Mouse (Mus musculus): Measurements from ENCODE around the gene Zfp422. TPM values are rescaled to one million over a fixed set of nuclear protein-coding genes. Genes with fewer than 3 reads are reported as not detected.

Gene Zfp422
- total and polyA plus RNA-seq, 2 experiments from 2014 or later = 79.8 to 114 TPM

DNA sequence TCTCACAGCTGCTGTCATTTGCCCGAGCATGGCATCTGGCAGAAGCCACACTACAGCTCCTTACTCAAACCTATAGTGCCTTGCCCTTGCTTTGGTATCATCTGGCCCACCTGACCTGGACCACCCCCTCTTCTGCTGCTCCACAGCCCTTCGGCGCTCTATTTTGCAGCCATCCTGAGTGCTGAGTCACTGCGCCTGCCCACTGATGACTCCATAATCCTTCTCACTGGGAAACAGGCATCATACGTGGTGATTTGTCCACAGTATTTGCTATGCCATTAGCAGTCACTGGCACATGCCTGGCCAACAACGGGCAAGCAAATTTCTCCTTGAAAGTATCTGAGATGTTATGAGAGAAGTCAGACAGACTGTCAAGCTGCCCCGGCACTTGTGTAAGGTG, 21.0 kb upstream of the Zfp422 start:
- no peaks in the 10 kb centered on the region for H3K4me1 ChIP-seq (ENCODE audit: insufficient read depth)
- no peak for ATAC-seq

DNA sequence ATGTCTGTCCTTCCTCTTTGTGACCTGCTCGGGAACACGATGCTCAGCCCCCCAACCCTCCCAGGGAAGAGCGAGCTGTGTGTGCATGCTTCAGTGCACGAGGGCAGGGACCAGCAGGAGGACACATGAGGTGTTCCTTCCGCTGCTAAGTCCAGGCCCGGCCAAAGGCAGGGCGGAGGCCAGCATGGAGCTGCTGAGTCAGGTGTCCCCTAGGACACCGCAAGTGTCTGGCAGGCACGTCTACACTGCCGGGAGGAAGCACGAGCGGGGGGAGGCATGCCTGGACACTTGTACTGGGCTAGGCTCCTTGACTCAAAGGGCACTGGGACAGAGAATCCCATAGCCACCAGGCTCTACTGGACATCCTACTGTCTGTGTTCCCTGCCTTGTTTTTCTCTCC, 19.0 kb upstream of the Zfp422 start:
- Histone ChIP-seq H3K4me1 (ENCODE audit: insufficient read depth) (no peaks in the 10 kb centered on the region), H3K27ac (ENCODE audit: low read depth, low read length) (no peak overlapping the region), H3K4me2 (ENCODE audit: low read depth) (no peak overlapping the region), H3K4me3 (ENCODE audit: low read depth, low read length) (no peak overlapping the region), H3K36me3 (ENCODE audit: insufficient read depth) (no peaks in the 10 kb centered on the region), H3K9ac (no peak overlapping the region), H3K27me3 (ENCODE audit: insufficient read depth, low read length) (no peaks in the 10 kb centered on the region), H3K9me3 (ENCODE audit: low read length) (no peaks in the 10 kb centered on the region)
- ATAC-seq (no peak), DNase-seq (no peak)
- no peak for TF ChIP-seq CTCF (IDR thresholded peaks at IDR 0.05; ENCODE audit: low read depth)
- WGBS = 80% methylated on average over 12 of the region's 12 CpGs

More for the DNA sequence above, 21.0 kb upstream of the Zfp422 start:
- no peak for TF ChIP-seq CTCF (IDR thresholded peaks at IDR 0.05; ENCODE audit: low read depth)
- H3K9me3 ChIP-seq (ENCODE audit: low read length) = no peaks in the 10 kb centered on the region
- 93% methylated on average over 7 of the region's 7 CpGs for WGBS
- no peak overlapping the region for H3K9ac ChIP-seq
- DNase-seq = no peak
- H3K36me3 ChIP-seq (ENCODE audit: insufficient read depth) = no peaks in the 10 kb centered on the region
- no peak overlapping the region for H3K4me3 ChIP-seq (ENCODE audit: low read depth, low read length)
- H3K4me2 ChIP-seq (ENCODE audit: low read depth) = no peak overlapping the region
- H3K27ac ChIP-seq (ENCODE audit: low read depth, low read length) = no peak overlapping the region
- no peaks in the 10 kb centered on the region for H3K27me3 ChIP-seq (ENCODE audit: insufficient read depth, low read length)

DNA sequence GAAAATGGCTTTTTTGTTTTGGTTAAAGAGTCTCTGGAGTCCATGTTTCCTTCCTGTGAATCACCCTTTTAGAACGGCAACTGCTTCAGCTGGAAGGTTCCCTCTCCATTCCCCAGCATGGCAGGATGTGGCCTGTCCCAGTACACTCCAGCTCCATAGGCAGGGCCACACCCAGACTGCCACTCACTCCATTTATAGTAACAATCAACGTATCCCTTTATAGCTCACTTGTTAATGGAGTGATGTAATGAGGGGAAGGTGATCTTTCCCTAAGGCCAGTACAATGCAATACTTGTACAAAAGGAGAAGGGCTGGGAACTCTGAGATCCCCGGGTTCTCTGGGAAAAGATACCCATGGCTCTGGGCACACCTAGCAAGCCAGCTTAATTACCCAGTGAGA, 15.5 kb upstream of the Zfp422 start:
- H3K9me3 ChIP-seq (ENCODE audit: low read length) = no peaks in the 10 kb centered on the region
- no peak overlapping the region for H3K4me2 ChIP-seq (ENCODE audit: low read depth)
- H3K4me1 ChIP-seq (ENCODE audit: insufficient read depth) = no peaks in the 10 kb centered on the region
- TF ChIP-seq CTCF (IDR thresholded peaks at IDR 0.05; ENCODE audit: low read depth) = no peak
- no peak overlapping the region for H3K9ac ChIP-seq
- ATAC-seq = no peak
- no peak overlapping the region for H3K4me3 ChIP-seq (ENCODE audit: low read depth, low read length)
- no peaks in the 10 kb centered on the region for H3K27me3 ChIP-seq (ENCODE audit: insufficient read depth, low read length)
- no peak overlapping the region for H3K27ac ChIP-seq (ENCODE audit: low read depth, low read length)
- WGBS = 64% methylated on average over 3 of the region's 3 CpGs
- no peaks in the 10 kb centered on the region for H3K36me3 ChIP-seq (ENCODE audit: insufficient read depth)
- DNase-seq = no peak

DNA sequence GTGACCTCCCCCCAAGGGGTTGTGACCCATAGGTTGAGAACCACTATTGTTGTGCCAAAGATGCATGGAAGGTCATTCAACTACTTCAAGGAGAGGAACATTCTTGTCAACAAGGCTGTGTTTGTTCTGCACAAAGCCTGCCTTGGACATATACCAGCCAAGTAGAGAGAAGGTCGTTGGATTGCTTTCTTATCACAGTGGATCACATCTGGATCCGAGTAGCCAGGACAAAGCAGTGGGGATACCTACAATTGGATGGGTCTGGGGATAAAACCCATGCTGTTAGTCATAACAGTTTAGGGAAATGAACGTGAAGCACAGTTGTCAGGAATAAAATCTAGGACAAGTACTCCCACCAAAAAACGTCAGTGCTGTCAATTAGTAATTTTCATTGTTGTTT, 15.1 kb upstream of the Zfp422 start:
- no peak for DNase-seq
- 68% methylated on average over 4 of the region's 4 CpGs for WGBS
- no peak for ATAC-seq

DNA sequence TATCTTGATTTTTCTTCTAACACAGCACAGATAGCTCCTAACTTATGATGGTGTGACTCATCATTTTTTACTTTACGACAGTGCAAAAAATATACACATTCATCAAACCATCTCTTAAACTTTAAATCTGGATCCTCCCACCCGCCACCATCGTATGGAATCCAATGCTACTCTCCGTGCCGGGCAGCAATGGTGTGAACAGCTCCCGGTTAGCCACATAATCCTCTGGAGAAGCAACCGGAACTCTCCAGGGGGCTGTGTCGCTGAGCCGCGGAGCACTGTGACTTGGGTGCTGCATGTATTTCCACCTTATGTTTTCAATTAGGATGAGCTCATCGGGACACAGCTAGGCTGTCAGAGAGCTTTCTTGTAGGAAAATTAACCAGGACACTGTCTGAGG, 14.1 kb upstream of the Zfp422 start:
- Histone ChIP-seq H3K9me3 (ENCODE audit: low read length) (no peaks in the 10 kb centered on the region), H3K4me2 (ENCODE audit: low read depth) (no peak overlapping the region), H3K4me3 (ENCODE audit: low read depth, low read length) (no peak overlapping the region), H3K4me1 (ENCODE audit: insufficient read depth) (no peaks in the 10 kb centered on the region), H3K9ac (no peak overlapping the region), H3K36me3 (ENCODE audit: insufficient read depth) (no peaks in the 10 kb centered on the region), H3K27me3 (ENCODE audit: insufficient read depth, low read length) (no peaks in the 10 kb centered on the region), H3K27ac (ENCODE audit: low read depth, low read length) (no peak overlapping the region)
- TF ChIP-seq CTCF (IDR thresholded peaks at IDR 0.05; ENCODE audit: low read depth) = no peak
- DNase-seq (no peak), ATAC-seq (no peak)
- WGBS = 90% methylated on average over 11 of the region's 11 CpGs

More for the DNA sequence above, 15.1 kb upstream of the Zfp422 start:
- Histone ChIP-seq H3K27me3 (ENCODE audit: insufficient read depth, low read length) (no peaks in the 10 kb centered on the region), H3K9me3 (ENCODE audit: low read length) (no peaks in the 10 kb centered on the region), H3K36me3 (ENCODE audit: insufficient read depth) (no peaks in the 10 kb centered on the region), H3K9ac (no peak overlapping the region), H3K4me1 (ENCODE audit: insufficient read depth) (no peaks in the 10 kb centered on the region), H3K4me2 (ENCODE audit: low read depth) (no peak overlapping the region), H3K4me3 (ENCODE audit: low read depth, low read length) (no peak overlapping the region), H3K27ac (ENCODE audit: low read depth, low read length) (no peak overlapping the region)
- no peak for TF ChIP-seq CTCF (IDR thresholded peaks at IDR 0.05; ENCODE audit: low read depth)

DNA sequence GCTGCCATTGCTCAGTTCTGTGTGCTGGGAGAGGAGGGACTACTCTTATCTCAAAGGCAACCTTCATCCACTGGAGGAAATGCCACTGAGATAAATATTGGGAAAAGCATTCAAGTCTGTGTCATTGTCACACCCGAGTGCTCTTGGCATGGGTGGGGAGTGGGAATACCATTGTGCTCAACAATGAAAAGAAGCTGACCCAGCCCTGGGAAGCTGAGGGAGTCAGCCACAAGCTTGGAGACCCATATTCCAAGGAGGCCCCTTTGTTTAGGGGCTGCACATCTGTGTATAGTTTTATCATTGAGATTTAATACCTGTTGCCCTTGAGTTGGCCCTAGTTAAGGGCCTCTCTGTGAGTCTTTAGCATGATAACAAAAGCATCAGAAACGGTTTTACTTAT, 10.9 kb upstream of the Zfp422 start:
- Histone ChIP-seq H3K9ac (no peak overlapping the region), H3K36me3 (ENCODE audit: insufficient read depth) (no peaks in the 10 kb centered on the region), H3K27ac (ENCODE audit: low read depth, low read length) (no peak overlapping the region), H3K4me2 (ENCODE audit: low read depth) (no peak overlapping the region), H3K27me3 (ENCODE audit: insufficient read depth, low read length) (no peaks in the 10 kb centered on the region), H3K9me3 (ENCODE audit: low read length) (no peaks in the 10 kb centered on the region), H3K4me1 (ENCODE audit: insufficient read depth) (no peaks in the 10 kb centered on the region), H3K4me3 (ENCODE audit: low read depth, low read length) (no peak overlapping the region)
- TF ChIP-seq CTCF (IDR thresholded peaks at IDR 0.05; ENCODE audit: low read depth) = no peak
- ATAC-seq = no peak
- WGBS = 68% methylated on average over 2 of the region's 2 CpGs
- DNase-seq = no peak

DNA sequence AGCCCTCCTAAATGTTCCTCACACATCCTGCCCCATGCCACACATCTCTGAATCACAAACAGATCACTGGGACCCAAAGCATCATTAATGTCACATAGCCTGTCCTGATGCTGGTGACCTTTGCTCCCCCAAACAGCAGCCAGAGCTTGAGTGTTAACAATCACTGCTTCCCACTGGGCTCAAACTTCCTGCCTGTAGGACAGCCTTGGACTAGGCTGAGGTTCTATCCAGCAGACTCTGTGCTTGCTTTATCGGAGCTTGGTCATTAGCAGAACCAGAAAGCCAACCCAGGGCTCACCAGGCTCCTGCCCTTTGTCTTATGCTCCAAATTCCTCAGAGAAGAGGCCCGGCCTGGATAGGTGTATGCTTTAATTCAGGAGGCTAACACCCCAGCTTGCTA, 10.1 kb upstream of the Zfp422 start:
- WGBS = 85% methylated on average over 2 of the region's 2 CpGs
- ATAC-seq = no peak
- H3K4me2 ChIP-seq (ENCODE audit: low read depth) = no peak overlapping the region
- TF ChIP-seq CTCF (IDR thresholded peaks at IDR 0.05; ENCODE audit: low read depth) = no peak
- H3K9me3 ChIP-seq (ENCODE audit: low read length) = no peaks in the 10 kb centered on the region
- H3K9ac ChIP-seq = no peak overlapping the region
- no peak overlapping the region for H3K4me3 ChIP-seq (ENCODE audit: low read depth, low read length)
- H3K4me1 ChIP-seq (ENCODE audit: insufficient read depth) = no peaks in the 10 kb centered on the region
- H3K27me3 ChIP-seq (ENCODE audit: insufficient read depth, low read length) = no peaks in the 10 kb centered on the region
- no peaks in the 10 kb centered on the region for H3K36me3 ChIP-seq (ENCODE audit: insufficient read depth)
- H3K27ac ChIP-seq (ENCODE audit: low read depth, low read length) = no peak overlapping the region
- DNase-seq = no peak

DNA sequence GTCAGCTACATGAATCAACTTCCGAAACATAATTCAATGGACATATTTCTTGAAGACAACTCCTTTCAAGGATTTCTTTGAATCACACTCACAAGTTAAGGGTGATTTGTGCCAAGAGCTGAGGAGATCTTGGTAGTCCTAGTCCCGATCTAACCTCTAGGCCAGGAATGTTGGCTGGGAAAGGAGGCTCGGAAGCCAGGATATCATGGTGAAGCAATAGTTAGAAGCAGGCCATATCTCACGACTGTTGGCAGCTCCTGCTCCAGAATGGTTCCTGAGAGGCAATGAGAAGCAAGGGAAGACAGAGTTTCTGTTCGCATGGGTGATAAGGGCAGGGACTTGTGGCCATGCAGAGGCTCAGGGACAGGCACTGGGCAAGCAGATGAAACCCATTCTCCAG, 8.7 kb upstream of the Zfp422 start:
- no peak for TF ChIP-seq CTCF (IDR thresholded peaks at IDR 0.05; ENCODE audit: low read depth)
- 91% methylated on average over 5 of the region's 5 CpGs for WGBS
- no peak overlapping the region for H3K9ac ChIP-seq
- no peak overlapping the region for H3K27ac ChIP-seq (ENCODE audit: low read depth, low read length)
- no peak overlapping the region for H3K4me2 ChIP-seq (ENCODE audit: low read depth)
- H3K27me3 ChIP-seq (ENCODE audit: insufficient read depth, low read length) = no peaks in the 10 kb centered on the region
- DNase-seq = no peak
- no peaks in the 10 kb centered on the region for H3K9me3 ChIP-seq (ENCODE audit: low read length)
- ATAC-seq = no peak
- no peaks in the 10 kb centered on the region for H3K36me3 ChIP-seq (ENCODE audit: insufficient read depth)
- H3K4me3 ChIP-seq (ENCODE audit: low read depth, low read length) = no peak overlapping the region
- no peaks in the 10 kb centered on the region for H3K4me1 ChIP-seq (ENCODE audit: insufficient read depth)

All from forebrain, postnatal 0 days (tissue).